8 mouse cellular contexts compared by ENCODE assay signal in genomic region chr8:13785250-13785763, GRCm38 (mm10). TPM values are rescaled to one million over a fixed set of nuclear protein-coding genes. Genes with fewer than 3 reads are reported as not detected.
DNase-seq lines count a peak whose midpoint lies in the region; ATAC-seq and TF ChIP-seq lines count a peak whose summit lies in the region.

TSS of gene Upf3a (plus strand) at chr8:13785615.

- no peaks in the 10 kb centered on the region for H3K9me3 ChIP-seq in heart, embryonic 11.5 days (replicated peaks; ENCODE audit: control insufficient read depth, low read length)
- H3K9me3 ChIP-seq in kidney, embryonic 16.5 days (ENCODE audit: low read length), result no peaks in the 10 kb centered on the region

- peak; percentile 76 for TF ChIP-seq CTCF in liver, adult 2 months (IDR thresholded peaks at IDR 0.05; ENCODE audit: low read depth, low read length)

- H3K4me3 ChIP-seq in heart, embryonic 11.5 days (ENCODE audit: low read depth, low read length), result peak within 1 kb of the TSS; percentile 77
- peak within 1 kb of the TSS; percentile 69 for H3K4me3 ChIP-seq in kidney, embryonic 16.5 days (ENCODE audit: low read length)
- H3K4me3 ChIP-seq in liver, adult 2 months (ENCODE audit: insufficient read depth, low read depth, low read length), result peak within 1 kb of the TSS; percentile 94
- peak within 1 kb of the TSS; percentile 38 for H3K4me3 ChIP-seq in myocyte

- H3K4me2 ChIP-seq in heart, embryonic 11.5 days, result peak within 1 kb of the TSS; percentile 73
- peak within 1 kb of the TSS; percentile 56 for H3K4me2 ChIP-seq in kidney, embryonic 16.5 days (replicated peaks; ENCODE audit: low read depth, low read length)
- peak within 1 kb of the TSS; percentile 97 for H3K4me2 ChIP-seq in myocyte (ENCODE audit: low read depth)

- peak; percentile 90 for ATAC-seq in erythroblast, adult 5-6 weeks (replicated peaks; ENCODE audit: low FRiP score, poor library complexity, severe bottlenecking)
- ATAC-seq in heart, embryonic 11.5 days (replicated peaks; ENCODE audit: insufficient number of reproducible peaks, low FRiP score, low TSS enrichment), result peak; percentile 92
- peak; percentile 95 for ATAC-seq in kidney, embryonic 16.5 days (ENCODE audit: low FRiP score, low TSS enrichment)

- DNase-seq in B cell, adult 2 months, result peak; percentile 93 to 94
- DNase-seq in brain, adult 2 months (ENCODE audit: low read depth, low spot score), result peak; percentile 96
- peak; percentile 75 for DNase-seq in liver, adult 2 months (ENCODE audit: extremely low read depth, low read depth, low spot score)
- DNase-seq in splenic B cell, adult 2 months (ENCODE audit: low read depth, low spot score), result peak; percentile 96

- 0 out of 2 replicates have a peak, but pooled peaks cover 2% of the 10 kb centered on the region for H3K79me2 ChIP-seq in liver, adult 2 months (ENCODE audit: control insufficient read depth, insufficient read depth, low read length)
- peaks cover 12% of the 10 kb centered on the region for H3K79me2 ChIP-seq in myocyte (ENCODE audit: control insufficient read depth, insufficient read depth)

- WGBS in heart, embryonic 11.5 days (ENCODE audit: insufficient replicate concordance), result under 1% methylated on average over 47 of the region's 47 CpGs
- WGBS in kidney, embryonic 16.5 days, result under 1% methylated on average over 46 of the region's 47 CpGs
- under 1% methylated on average over 47 of the region's 47 CpGs for WGBS in liver, adult 2 months

- H3K36me3 ChIP-seq in heart, embryonic 11.5 days (ENCODE audit: control insufficient read depth, insufficient read depth, low read length), result peaks cover 20% of the 10 kb centered on the region
- peaks cover 31% of the 10 kb centered on the region for H3K36me3 ChIP-seq in kidney, embryonic 16.5 days (ENCODE audit: insufficient read depth, low read length)
- peaks cover 11% of the 10 kb centered on the region for H3K36me3 ChIP-seq in liver, adult 2 months (ENCODE audit: control insufficient read depth, insufficient read depth, low read length)
- H3K36me3 ChIP-seq in myocyte (ENCODE audit: control insufficient read depth, insufficient read depth), result peaks cover 20% of the 10 kb centered on the region
- H3K36me3 ChIP-seq in splenic B cell, adult 2 months (ENCODE audit: control insufficient read depth, insufficient read depth, low read length, poor library complexity, severe bottlenecking), result 0 out of 2 replicates have a peak, but pooled peaks cover 3% of the 10 kb centered on the region

- H3K27me3 ChIP-seq in heart, embryonic 11.5 days (ENCODE audit: control insufficient read depth, insufficient read depth, low read length), result no peaks in the 10 kb centered on the region
- H3K27me3 ChIP-seq in kidney, embryonic 16.5 days (ENCODE audit: insufficient read depth, low read length), result no peaks in the 10 kb centered on the region
- H3K27me3 ChIP-seq in liver, adult 2 months (ENCODE audit: control insufficient read depth, insufficient read depth, low read length), result no peaks in the 10 kb centered on the region
- no peaks in the 10 kb centered on the region for H3K27me3 ChIP-seq in myocyte (ENCODE audit: control insufficient read depth, insufficient read depth, insufficient read length)
- H3K27me3 ChIP-seq in splenic B cell, adult 2 months (ENCODE audit: control insufficient read depth, insufficient read depth, low read length, poor library complexity, severe bottlenecking), result no peaks in the 10 kb centered on the region

- H3K4me1 ChIP-seq in heart, embryonic 11.5 days (ENCODE audit: control insufficient read depth, insufficient read depth, low read length), result peaks cover 12% of the 10 kb centered on the region
- H3K4me1 ChIP-seq in kidney, embryonic 16.5 days (ENCODE audit: insufficient read depth, low read length), result peaks cover 9% of the 10 kb centered on the region
- peaks cover 2% of the 10 kb centered on the region; the same call in 1 of the 2 replicates for H3K4me1 ChIP-seq in liver, adult 2 months (ENCODE audit: control insufficient read depth, insufficient read depth, low read length)

- H3K27ac ChIP-seq in heart, embryonic 11.5 days (ENCODE audit: low read depth, low read length), result peak within 1 kb of the TSS; percentile 97
- peak within 1 kb of the TSS; percentile 97 for H3K27ac ChIP-seq in kidney, embryonic 16.5 days (ENCODE audit: low read length)
- H3K27ac ChIP-seq in liver, adult 2 months (replicated peaks; ENCODE audit: insufficient read depth, low read depth, low read length), result peak within 1 kb of the TSS; percentile 98

- peak within 1 kb of the TSS; percentile 98 for H3K9ac ChIP-seq in heart, embryonic 11.5 days (ENCODE audit: low read depth, low read length)
- peak within 1 kb of the TSS; percentile 98 for H3K9ac ChIP-seq in kidney, embryonic 16.5 days (replicated peaks; ENCODE audit: low read length)
- H3K9ac ChIP-seq in liver, adult 2 months (ENCODE audit: low read depth, low read length), result peak within 1 kb of the TSS; percentile 93

- peak within 1 kb of the TSS; percentile 39 for H3ac ChIP-seq in myocyte (ENCODE audit: control insufficient read depth, insufficient read length)

- no peak for TF ChIP-seq POLR2A in liver, adult 2 months (IDR thresholded peaks at IDR 0.05; ENCODE audit: extremely low read depth, insufficient read depth, low read length)
- peak; percentile 84 for TF ChIP-seq POLR2A in myocyte (IDR thresholded peaks at IDR 0.05; ENCODE audit: insufficient read length, low read depth)

TF ChIP-seq in myocyte, 11 proteins besides CTCF, POLR2A, EP300 and RAD21:
- TF ChIP-seq E2F4 (IDR thresholded peaks at IDR 0.05; ENCODE audit: insufficient read depth) (peak; percentile 97), MYOD1 (IDR thresholded peaks at IDR 0.05; ENCODE audit: control insufficient read depth in 1 of 3, insufficient read length in 2 of 3, low read depth in 2 of 3) (peak in 1 of 3 experiments; percentile 20), USF1 (IDR thresholded peaks at IDR 0.05; ENCODE audit: low read depth) (no peak), POLR2AphosphoS2 (IDR thresholded peaks at IDR 0.05; ENCODE audit: insufficient read length, low read depth) (peak; percentile 89)

RNA-seq across cellular contexts. Expression of gene Upf3a, which starts in this region (rescaled TPM):
- 9.2 and 10.6 TPM in 2 replicates for total RNA-seq in erythroblast, adult 5-6 weeks (2015; ENCODE audit: low replicate concordance)
- total RNA-seq in erythroblast, adult 5-6 weeks (2017; ENCODE audit: low replicate concordance), result 10.2 and 15.3 TPM in 2 replicates
- 27.4 and 28.1 TPM in 2 replicates for polyA plus RNA-seq in heart, embryonic 11.5 days (2014; fragmentation: Nextera tagmentation; extraction: Ambion mirVana)
- 44.3 and 45.8 TPM in 2 replicates for polyA plus RNA-seq in kidney, embryonic 16.5 days (2015; fragmentation: Nextera tagmentation; extraction: Ambion mirVana)
- total RNA-seq in liver, adult 2 months (2014; rRNA removed), result 5.3 and 5.6 TPM in 2 replicates
- 3.1 and 3.2 TPM in 2 replicates for polyA plus RNA-seq in liver, adult 2 months (2012; rRNA removed)
- polyA plus RNA-seq in myocyte (2012; fragmentation: generic; extraction: Trizol), result 13.9 TPM

Comparison
In these comparisons a context has a peak if more than half of its experiments do, and no peak if none do; other contexts are left out.
1. Peak in every context shown above with its lines: DNase-seq, ATAC-seq, H3K4me3 ChIP-seq and H3K27ac ChIP-seq.
2. H3K4me3 ChIP-seq: peak in every context shown above with its lines; median percentile 94 in liver, adult 2 months; 77 in heart, embryonic 11.5 days; 69 in kidney, embryonic 16.5 days; 38 in myocyte.